Mouse (Mus musculus): Measurements from ENCODE around the gene Sh3gl1. TPM values are rescaled to one million over a fixed set of nuclear protein-coding genes. Genes with fewer than 3 reads are reported as not detected.
"Not testable (repeated sequence)": the region's sequence is repeated elsewhere in the genome, so short reads cannot be mapped to it uniquely, and the experiment has no call there.

The Sh3gl1 gene
- polyA plus RNA-seq (2015; fragmentation: Nextera tagmentation; extraction: Ambion mirVana): 120 and 122 TPM in 2 replicates

- peak within 1 kb of the TSS; percentile 98 for H3K4me3 ChIP-seq
- peak; percentile 88 for ATAC-seq (replicated peaks)
- no peaks in the 10 kb centered on the region for H3K9me3 ChIP-seq
- WGBS: under 1% methylated on average over 71 of the region's 74 CpGs
- peaks cover 12% of the 10 kb centered on the region for H3K36me3 ChIP-seq
- peak within 1 kb of the TSS; percentile 59 for H3K4me2 ChIP-seq (replicated peaks)
- peak within 1 kb of the TSS; percentile 94 for H3K27ac ChIP-seq (replicated peaks)
- H3K9ac ChIP-seq (replicated peaks): peak within 1 kb of the TSS; percentile 87
- H3K4me1 ChIP-seq: peaks cover 38% of the 10 kb centered on the region
- H3K27me3 ChIP-seq: no peaks in the 10 kb centered on the region
Observed at GRCm38 (mm10) chr17:56036176-56036900, at the start of gene Sh3gl1. Gene Sh3gl1 (minus strand): TSS chr17:56036635.

- 6% methylated on average over 8 of the region's 8 CpGs for WGBS
- ATAC-seq (replicated peaks): peak; percentile 51
- Histone ChIP-seq H3K36me3 (peaks cover 12% of the 10 kb centered on the region; the same call in 1 of the 2 replicates), H3K4me3 (peak overlapping the region; percentile 88), H3K27ac (replicated peaks) (peak overlapping the region; percentile 29; the same call in 1 of the 2 replicates), H3K4me2 (replicated peaks) (peak overlapping the region; percentile 97), H3K4me1 (peaks cover 32% of the 10 kb centered on the region), H3K27me3 (no peaks in the 10 kb centered on the region), H3K9ac (replicated peaks) (peak overlapping the region; percentile 80), H3K9me3 (no peaks in the 10 kb centered on the region)
Observed at GRCm38 (mm10) chr17:56080781-56081585, 44.5 kb upstream of the Sh3gl1 start.

GRCm38 (mm10) chr17:56079921-56080320 lies 43.5 kb upstream of the Sh3gl1 start:
- H3K4me2 ChIP-seq (replicated peaks): peak overlapping the region; percentile 97
- ATAC-seq (replicated peaks): no peak
- H3K4me1 ChIP-seq: peaks cover 38% of the 10 kb centered on the region
- peak overlapping the region; percentile 80 for H3K9ac ChIP-seq (replicated peaks)
- no peaks in the 10 kb centered on the region for H3K27me3 ChIP-seq
- H3K4me3 ChIP-seq: peak overlapping the region; percentile 88
- peaks cover 12% of the 10 kb centered on the region; the same call in 1 of the 2 replicates for H3K36me3 ChIP-seq
- H3K27ac ChIP-seq (replicated peaks): peak overlapping the region; percentile 68; the same call in 1 of the 2 replicates
- WGBS: 2% methylated on average over 11 of the region's 11 CpGs
- H3K9me3 ChIP-seq: no peaks in the 10 kb centered on the region

GRCm38 (mm10) chr17:56078880-56079795 lies 42.7 kb upstream of the Sh3gl1 start, which contains the start of gene Hdgfl2:
Gene Hdgfl2 (plus strand): TSS chr17:56079634.
- peak within 1 kb of the TSS; percentile 80 for H3K9ac ChIP-seq (replicated peaks)
- no peaks in the 10 kb centered on the region for H3K27me3 ChIP-seq
- peak within 1 kb of the TSS; percentile 68 for H3K27ac ChIP-seq (replicated peaks)
- peaks cover 9% of the 10 kb centered on the region; the same call in 1 of the 2 replicates for H3K36me3 ChIP-seq
- peaks cover 39% of the 10 kb centered on the region for H3K4me1 ChIP-seq
- no peaks in the 10 kb centered on the region for H3K9me3 ChIP-seq
- H3K4me3 ChIP-seq: peak within 1 kb of the TSS; percentile 88
- under 1% methylated on average over 60 of the region's 61 CpGs for WGBS
- peak within 1 kb of the TSS; percentile 97 for H3K4me2 ChIP-seq (replicated peaks)
- ATAC-seq (replicated peaks): peak; percentile 92

GRCm38 (mm10) chr17:56078361-56078760 lies 41.9 kb upstream of the Sh3gl1 start:
- peak overlapping the region; percentile 88 for H3K4me3 ChIP-seq
- 0 out of 2 replicates have a peak overlapping the region, but pooled peaks have one; percentile 35 for H3K27ac ChIP-seq (replicated peaks)
- not testable (repeated sequence) for H3K9me3 ChIP-seq; H3K9ac ChIP-seq (replicated peaks); H3K27me3 ChIP-seq; H3K36me3 ChIP-seq; ATAC-seq (replicated peaks)
- peaks cover 44% of the 10 kb centered on the region for H3K4me1 ChIP-seq
- peak overlapping the region; percentile 97; the same call in 1 of the 2 replicates for H3K4me2 ChIP-seq (replicated peaks)
- WGBS: 65% methylated on average over 9 of the region's 9 CpGs

GRCm38 (mm10) chr17:56077523-56077922 lies 41.1 kb upstream of the Sh3gl1 start:
- Histone ChIP-seq H3K4me1 (peaks cover 40% of the 10 kb centered on the region), H3K4me3 (no peak overlapping the region), H3K36me3 (peaks cover 10% of the 10 kb centered on the region; the same call in 1 of the 2 replicates), H3K9ac (replicated peaks) (no peak overlapping the region), H3K27me3 (no peaks in the 10 kb centered on the region), H3K27ac (replicated peaks) (no peak overlapping the region), H3K9me3 (no peaks in the 10 kb centered on the region), H3K4me2 (replicated peaks) (no peak overlapping the region)
- ATAC-seq (replicated peaks): no peak
- WGBS: 89% methylated on average over 5 of the region's 5 CpGs

GRCm38 (mm10) chr17:56074827-56075208 lies 38.4 kb upstream of the Sh3gl1 start, which contains the start of gene Ubxn6:
Gene Ubxn6 (minus strand): TSS chr17:56075028.
- Histone ChIP-seq H3K9me3 (no peaks in the 10 kb centered on the region), H3K27me3 (no peaks in the 10 kb centered on the region), H3K36me3 (peaks cover 36% of the 10 kb centered on the region), H3K9ac (replicated peaks) (peak within 1 kb of the TSS; percentile 64), H3K4me1 (peaks cover 15% of the 10 kb centered on the region), H3K4me2 (replicated peaks) (peak within 1 kb of the TSS; percentile 64), H3K27ac (replicated peaks) (peak within 1 kb of the TSS; percentile 83), H3K4me3 (peak within 1 kb of the TSS; percentile 54)
- peak; percentile 62 for ATAC-seq (replicated peaks)
- under 1% methylated on average over 35 of the region's 35 CpGs for WGBS

- peak overlapping the region; percentile 64 for H3K4me2 ChIP-seq (replicated peaks)
- no peaks in the 10 kb centered on the region for H3K9me3 ChIP-seq
- ATAC-seq (replicated peaks): peak; percentile 3
- peaks cover 15% of the 10 kb centered on the region for H3K4me1 ChIP-seq
- H3K27me3 ChIP-seq: no peaks in the 10 kb centered on the region
- H3K4me3 ChIP-seq: peak overlapping the region; percentile 54
- H3K9ac ChIP-seq (replicated peaks): peak overlapping the region; percentile 64
- H3K36me3 ChIP-seq: peaks cover 42% of the 10 kb centered on the region
- 9% methylated on average over 22 of the region's 22 CpGs for WGBS
- H3K27ac ChIP-seq (replicated peaks): peak overlapping the region; percentile 83
Observed at GRCm38 (mm10) chr17:56074097-56074826, 37.8 kb upstream of the Sh3gl1 start.

- Histone ChIP-seq H3K36me3 (peaks cover 62% of the 10 kb centered on the region), H3K27me3 (no peaks in the 10 kb centered on the region), H3K9ac (replicated peaks) (no peak overlapping the region), H3K4me3 (no peak overlapping the region), H3K27ac (replicated peaks) (no peak overlapping the region), H3K9me3 (no peaks in the 10 kb centered on the region), H3K4me2 (replicated peaks) (no peak overlapping the region), H3K4me1 (peaks cover 15% of the 10 kb centered on the region)
- 92% methylated on average over 5 of the region's 5 CpGs for WGBS
- ATAC-seq (replicated peaks): no peak
Observed at GRCm38 (mm10) chr17:56072243-56072642, 35.8 kb upstream of the Sh3gl1 start.

- H3K36me3 ChIP-seq: peaks cover 71% of the 10 kb centered on the region
- H3K4me1 ChIP-seq: peaks cover 15% of the 10 kb centered on the region
- no peak overlapping the region for H3K4me2 ChIP-seq (replicated peaks)
- no peaks in the 10 kb centered on the region for H3K9me3 ChIP-seq
- H3K27ac ChIP-seq (replicated peaks): no peak overlapping the region
- no peak overlapping the region for H3K9ac ChIP-seq (replicated peaks)
- no peak for ATAC-seq (replicated peaks)
- no peak overlapping the region for H3K4me3 ChIP-seq
- no peaks in the 10 kb centered on the region for H3K27me3 ChIP-seq
Observed at GRCm38 (mm10) chr17:56071126-56071525, 34.7 kb upstream of the Sh3gl1 start.

- no peak for ATAC-seq (replicated peaks)
- no peak overlapping the region for H3K27ac ChIP-seq (replicated peaks)
- WGBS: 96% methylated on average over 14 of the region's 14 CpGs
- peaks cover 5% of the 10 kb centered on the region for H3K4me1 ChIP-seq
- H3K9me3 ChIP-seq: no peaks in the 10 kb centered on the region
- no peaks in the 10 kb centered on the region for H3K27me3 ChIP-seq
- H3K36me3 ChIP-seq: peaks cover 88% of the 10 kb centered on the region
- no peak overlapping the region for H3K4me3 ChIP-seq
- no peak overlapping the region for H3K9ac ChIP-seq (replicated peaks)
- no peak overlapping the region for H3K4me2 ChIP-seq (replicated peaks)
Observed at GRCm38 (mm10) chr17:56069066-56069465, 32.6 kb upstream of the Sh3gl1 start.
